Mouse (Mus musculus) gastrocnemius, postnatal 25 days (tissue): ENCODE data around the gene Zfp692. TPM values are rescaled to one million over a fixed set of nuclear protein-coding genes. Genes with fewer than 3 reads are reported as not detected.
"Not testable (repeated sequence)": the region's sequence is repeated elsewhere in the genome, so short reads cannot be mapped to it uniquely, and the experiment has no call there.

ENCODE experiments used
- DNase-seq: peaks from one replicate; pipeline ENCODE4 v3.0.0; 2022
- long read RNA-seq, 2 experiments: library from polyadenylated mRNA; stranded (forward); transcript quantifications; one replicate each; pipeline ENCODE4 v2.0.0; 2021
- total RNA-seq, 2 experiments: library from RNA; stranded (reverse); gene quantifications; 1 replicate in 1 of 2; 2 replicates in 1 of 2; pipeline ENCODE4 v1.2.3; 2021

Zfp692 gene
- total RNA-seq = 1 to 10 TPM; 2.7 to 4.3 TPM
- long read RNA-seq, experiment 1, partial matches to known transcripts = 1 of 8 reads
- long read RNA-seq, experiment 1, other reads (novel, unspliced or antisense) = 3 of 8 reads
- long read RNA-seq, experiment 2, partial matches to known transcripts = 1 of 3 reads
- long read RNA-seq, experiment 2, other reads (novel, unspliced or antisense) = 2 of 3 reads

GRCm38 (mm10) chr11:58306860-58307308, at the start of gene Zfp692:
Gene Zfp692 (plus strand): TSS chr11:58307069.
- peak; percentile 93 for DNase-seq

- DNase-seq = no peak
Measured at GRCm38 (mm10) chr11:58257816-58258215, 49.1 kb upstream of the Zfp692 start.

GRCm38 (mm10) chr11:58260156-58260555, 46.7 kb upstream of the Zfp692 start:
- DNase-seq = no peak

DNA sequence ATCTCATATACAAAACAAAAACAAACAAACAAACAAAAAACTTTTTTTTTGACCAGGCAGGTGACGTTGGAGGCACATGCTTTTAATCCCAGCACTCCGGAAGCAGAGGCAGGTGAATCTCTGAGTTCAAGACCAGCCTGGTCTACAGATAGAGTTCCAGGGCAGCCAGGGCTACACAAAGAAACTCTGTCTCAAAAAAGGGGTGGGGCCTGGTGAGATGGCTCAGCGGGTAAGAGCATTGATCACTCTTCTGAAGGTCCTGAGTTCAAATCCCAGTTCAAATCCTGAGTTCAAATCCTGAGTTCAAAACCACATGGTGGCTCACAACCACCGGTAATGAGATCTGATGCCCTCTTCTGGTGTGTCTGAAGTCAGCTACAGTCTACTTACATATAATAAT, 45.0 kb upstream of the Zfp692 start:
- no peak for DNase-seq

DNA sequence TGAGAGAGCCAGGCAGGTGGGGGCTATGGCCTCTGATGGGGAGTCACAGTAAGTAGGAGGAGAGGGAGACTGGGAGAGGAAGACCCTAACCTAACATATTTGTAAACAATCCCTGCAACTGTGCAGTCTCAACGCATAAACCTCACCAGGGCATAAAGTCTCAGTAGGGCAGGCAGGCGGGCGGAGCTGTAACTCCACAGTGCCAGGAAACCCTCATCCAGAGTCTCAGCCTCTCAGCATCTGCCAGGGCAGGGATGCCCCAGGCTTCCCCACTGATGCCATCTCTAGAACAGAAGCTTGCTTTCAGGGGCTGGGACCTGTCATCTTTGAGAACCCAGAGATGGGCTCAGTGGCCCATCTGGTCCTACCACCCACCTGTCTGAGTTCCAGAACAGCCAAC, 44.5 kb upstream of the Zfp692 start:
- no peak for DNase-seq

GRCm38 (mm10) chr11:58263516-58263915, 43.4 kb upstream of the Zfp692 start:
- no peak for DNase-seq

- DNase-seq = no peak
Measured at GRCm38 (mm10) chr11:58264546-58264945, 42.3 kb upstream of the Zfp692 start.

GRCm38 (mm10) chr11:58268285-58268684, 38.6 kb upstream of the Zfp692 start:
- DNase-seq = no peak

- DNase-seq = no peak
Measured at GRCm38 (mm10) chr11:58274572-58274971, 32.3 kb upstream of the Zfp692 start, which contains the start of gene 4930438A08Rik. Gene 4930438A08Rik (plus strand): TSS chr11:58274799.

DNA sequence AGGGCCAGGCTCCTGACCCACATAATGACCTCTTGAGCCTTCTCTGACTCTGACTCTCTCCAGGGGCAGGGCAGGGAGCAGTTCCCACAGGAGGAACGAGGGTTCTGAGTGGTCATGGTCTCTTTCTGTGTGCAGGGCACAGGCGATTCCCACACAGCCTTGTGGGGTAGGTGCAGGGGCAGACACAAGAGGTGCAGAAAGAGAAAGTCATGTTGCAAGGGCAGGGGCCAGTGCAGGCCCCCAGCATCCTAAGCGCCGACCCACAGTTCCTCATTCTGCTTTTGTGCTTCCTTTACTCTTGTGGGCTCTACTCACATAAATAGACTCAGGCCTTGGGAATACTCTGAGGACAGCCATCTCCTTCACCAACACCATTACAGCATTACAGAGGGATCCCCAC, 31.1 kb upstream of the Zfp692 start:
- no peak for DNase-seq

DNA sequence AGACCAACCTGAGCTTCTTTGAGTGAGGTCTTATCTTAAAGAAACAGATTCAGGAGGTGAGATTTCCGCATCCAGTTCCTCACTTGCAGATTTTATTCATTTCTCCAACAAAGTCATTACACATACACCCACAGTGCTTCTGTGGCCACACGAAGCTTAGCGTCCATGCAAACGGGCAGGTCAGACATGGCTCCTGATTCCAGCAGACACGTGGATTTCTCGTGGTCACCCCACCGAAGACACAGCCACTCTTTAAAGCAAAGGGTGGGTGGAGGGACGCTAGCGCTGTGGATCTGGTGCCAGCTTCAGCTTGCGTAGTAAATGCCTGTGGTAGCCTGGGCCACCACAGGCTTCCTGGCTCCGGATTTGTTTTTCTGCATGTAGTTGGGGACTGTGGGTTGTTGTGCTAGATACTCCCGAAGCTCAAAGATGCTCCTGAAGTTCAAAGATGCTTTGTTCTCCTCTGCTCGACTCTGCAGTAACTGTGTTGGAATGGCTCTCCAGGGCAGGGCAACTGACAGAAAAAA, 24.8 kb upstream of the Zfp692 start:
- DNase-seq = no peak

DNA sequence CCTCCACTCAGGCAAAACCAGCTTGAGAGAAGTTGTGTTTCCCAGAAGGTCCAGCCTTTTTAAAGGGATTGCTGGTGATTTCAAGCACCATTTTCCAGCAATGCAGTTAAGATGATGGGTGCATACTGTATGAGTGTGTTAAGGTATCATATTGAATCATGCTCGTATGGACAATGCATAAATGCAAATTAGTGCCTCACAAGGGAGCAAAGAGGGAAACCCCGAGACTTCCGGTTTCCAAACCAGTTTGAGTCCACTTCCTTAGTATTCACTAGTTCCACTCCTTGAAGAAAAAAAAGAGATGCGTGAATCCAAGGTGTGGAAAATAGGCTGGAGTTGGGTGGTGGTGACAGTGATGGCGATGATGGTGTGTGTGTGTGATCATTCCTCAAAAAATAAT, 24.4 kb upstream of the Zfp692 start:
- no peak for DNase-seq

DNA sequence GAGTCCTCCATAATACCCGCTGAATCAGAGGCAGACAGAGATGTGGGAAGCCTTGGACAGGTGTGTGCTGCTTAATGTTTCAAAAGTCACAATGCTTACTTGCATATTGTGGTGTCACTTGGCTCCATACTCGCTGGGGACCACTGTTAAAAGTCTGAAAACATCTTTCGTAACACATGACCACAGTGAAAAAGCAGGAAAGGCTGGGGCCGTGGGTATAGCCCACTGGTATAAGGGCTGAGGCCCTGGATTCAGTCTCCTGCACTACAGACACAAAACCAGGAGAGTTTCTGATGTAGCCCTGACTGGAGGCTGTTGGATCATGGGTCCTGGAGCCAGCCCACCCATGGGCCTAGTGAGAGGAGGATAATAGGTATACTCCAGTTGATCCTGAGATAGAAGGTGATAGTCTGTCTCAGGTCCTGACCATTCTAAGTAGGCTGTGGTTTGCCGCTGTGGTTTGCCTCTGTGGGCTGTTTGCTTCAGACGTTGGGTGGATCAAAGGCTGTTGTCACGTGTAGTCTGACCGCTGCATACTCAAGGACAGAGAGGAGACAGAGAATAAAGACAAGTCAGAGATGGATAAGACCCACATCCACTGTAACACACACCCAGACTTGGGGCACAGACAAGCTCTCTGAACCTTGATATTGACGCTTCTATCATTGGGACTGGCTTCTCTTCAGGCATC, 16.7 kb upstream of the Zfp692 start:
- no peak for DNase-seq

- no peak for DNase-seq
Measured at GRCm38 (mm10) chr11:58290812-58291211, 16.1 kb upstream of the Zfp692 start.

- no peak for DNase-seq
Measured at GRCm38 (mm10) chr11:58292791-58293190, 14.1 kb upstream of the Zfp692 start.

- no peak for DNase-seq
Measured at GRCm38 (mm10) chr11:58297396-58297795, 9.5 kb upstream of the Zfp692 start.

DNA sequence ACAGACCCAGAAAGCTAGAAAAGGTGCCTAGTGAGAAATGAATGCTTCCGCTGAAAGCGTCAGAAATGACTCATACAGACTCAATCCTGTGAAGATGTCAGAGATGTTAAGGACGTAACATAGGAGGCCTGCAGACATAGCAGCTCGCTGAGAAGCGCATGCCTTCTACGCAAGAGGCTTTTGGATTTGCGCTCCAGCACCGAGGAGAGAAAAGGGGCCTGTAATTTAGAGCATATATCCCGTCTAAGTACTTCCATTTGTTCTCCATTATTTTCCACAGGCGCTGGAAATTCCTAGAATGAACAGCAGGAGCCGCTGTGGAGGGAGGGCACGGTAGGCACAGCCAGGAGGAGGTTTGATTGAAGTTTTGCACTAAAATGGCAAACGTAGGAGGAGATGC, 5.8 kb upstream of the Zfp692 start:
- peak; percentile 52 for DNase-seq

GRCm38 (mm10) chr11:58301837-58302754, 4.8 kb upstream of the Zfp692 start:
- peak; percentile 92 for DNase-seq

- DNase-seq = no peak
Measured at GRCm38 (mm10) chr11:58302774-58303445, 4.0 kb upstream of the Zfp692 start.

GRCm38 (mm10) chr11:58303594-58303993, 3.3 kb upstream of the Zfp692 start:
- DNase-seq = no peak

DNA sequence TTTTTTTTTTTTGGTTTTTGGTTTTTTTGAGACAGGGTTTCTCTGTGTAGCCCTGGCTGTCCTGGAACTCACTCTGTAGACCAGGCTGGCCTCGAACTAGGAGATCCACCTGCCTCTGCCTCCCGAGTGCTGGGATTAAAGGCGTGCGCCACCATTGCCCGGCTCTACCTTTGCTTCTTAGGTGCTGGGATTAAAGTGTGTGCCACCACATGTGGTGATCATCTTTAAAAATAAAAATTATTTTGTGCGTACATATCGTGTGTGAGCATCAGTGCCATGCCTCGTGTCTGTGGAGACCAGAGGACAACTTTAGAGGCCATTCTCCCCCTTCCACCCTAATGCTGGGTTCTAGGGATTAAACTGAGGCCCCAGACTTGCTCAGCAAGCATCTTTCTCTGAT, 1.6 kb upstream of the Zfp692 start:
- DNase-seq = not testable (repeated sequence)
